In the genomic region with DNA sequence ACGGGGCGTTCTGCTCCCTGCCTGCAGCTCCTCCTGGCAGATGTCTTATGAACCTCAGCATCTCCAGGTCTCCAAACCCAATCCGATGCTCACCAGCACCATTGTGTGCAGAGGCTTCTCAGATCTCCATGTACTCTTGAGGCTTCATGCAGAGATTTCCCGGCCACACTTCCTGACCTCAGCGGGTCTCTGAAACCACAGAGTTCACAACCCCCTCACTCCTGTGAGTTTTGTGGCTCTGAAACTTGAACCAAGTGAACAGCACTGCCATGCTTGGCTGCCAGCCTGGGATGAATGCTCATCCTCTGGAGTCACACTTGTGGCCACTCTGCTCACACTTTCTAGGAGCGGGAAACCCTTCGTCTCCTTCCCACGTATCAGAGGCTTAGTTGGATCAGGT, we compare ENCODE assay signal across 24 mouse cellular contexts. TPM values are rescaled to one million over a fixed set of nuclear protein-coding genes. Genes with fewer than 3 reads are reported as not detected.
DNase-seq lines count a peak whose midpoint lies in the region; ATAC-seq lines count a peak whose summit lies in the region.
"Had no signal": no experiment of that assay in that cellular context is flagged by ENCODE, and none has a peak within 500 bp of the region (broad histone marks: within the 10 kb centered on the region; RNA-seq: fewer than 3 reads in every experiment).

No protein-coding gene starts in this region.

- ATAC-seq in common myeloid progenitor, adult 5-6 weeks (replicated peaks; ENCODE audit: low read depth, poor library complexity, severe bottlenecking), result peak; percentile 57
- ATAC-seq: activated CD4-positive, CD25-positive, alpha-beta regulatory T cell, adult 4 months; forebrain, embryonic 13.5 days; forebrain, embryonic 16.5 days; intestine, embryonic 15.5 days had no signal

- intact Hi-C loops in gastrocnemius, postnatal 36 days (cut with DNase I), result no loop called here

- DNase-seq in 3134 (ENCODE audit: extremely low read depth, insufficient read length, low spot score) (peak; percentile 47), 3T3-L1 (ENCODE audit: low read depth, low spot score) (peak; percentile 78)
- DNase-seq in Muller cell, postnatal 12 days (ENCODE audit: inconsistent ontology term), result peak; percentile 38
- DNase-seq in thymus, postnatal 36 days, result no peak
- DNase-seq in cerebellum, postnatal 10 days, result no peak
- no peak for DNase-seq in gastrocnemius, postnatal 36 days
- no peak for DNase-seq in cerebellum, adult 11 months
- DNase-seq: adrenal gland, adult 8-10 months; adrenal gland, postnatal 25 days; cerebellum, adult 18-20 months; cerebellum, adult 9-11 months; cerebellum, postnatal 36 days; gastrocnemius, postnatal 14 days; heart, postnatal 14 days; heart, postnatal 4 days; kidney, adult 11 months; kidney, adult 8-10 months had no signal

RNA-seq across cellular contexts. Expression of gene Fam71a, which starts 23.6 kb away (rescaled TPM):
- total RNA-seq in common myeloid progenitor, adult 5-6 weeks (2017), result 0.10 and 0.91 TPM in 2 replicates
- total RNA-seq in gastrocnemius, postnatal 36 days (2021), result not detected
- total RNA-seq: adrenal gland, adult 8-10 months; adrenal gland, postnatal 25 days; ES-E14; gastrocnemius, adult 18-20 months; gastrocnemius, postnatal 14 days; heart, postnatal 14 days; heart, postnatal 4 days had no signal

RNA-seq across cellular contexts. Expression of gene Batf3, which starts 43.3 kb away (rescaled TPM):
- 6.0 TPM in 1 of 2 replicates, not detected in the other for total RNA-seq in common myeloid progenitor, adult 5-6 weeks (2017)
- total RNA-seq in gastrocnemius, postnatal 36 days (2021), result not detected
- total RNA-seq: gastrocnemius, adult 18-20 months; heart, postnatal 14 days had no signal

Comparison
In these comparisons a context has a peak if more than half of its experiments do, and no peak if none do; other contexts are left out.
1. DNase-seq: peak in 3134 (single experiment), 3T3-L1 (single experiment) and Muller cell, postnatal 12 days (single experiment); none in thymus, postnatal 36 days (0 of 2), cerebellum, postnatal 10 days (0 of 2), gastrocnemius, postnatal 36 days (0 of 2) and cerebellum, adult 11 months (single experiment).